Mouse (Mus musculus): ENCODE measurements around the gene Trpm4.
"Not testable (repeated sequence)": the region's sequence is repeated elsewhere in the genome, so short reads cannot be mapped to it uniquely, and the experiment has no call there.

Gene Trpm4

GRCm38 (mm10) chr7:45312023-45312422 is 21.6 kb downstream of the Trpm4 start:
- no peak for DNase-seq

GRCm38 (mm10) chr7:45309455-45309854 is 24.1 kb downstream of the Trpm4 start:
- DNase-seq = peak; percentile 67 to 71

- no peak for DNase-seq
These were observed 24.9 kb downstream of the Trpm4 start for GRCm38 (mm10) chr7:45308551-45309240.

GRCm38 (mm10) chr7:45305275-45305674 is 28.3 kb downstream of the Trpm4 start:
- DNase-seq = peak; percentile 84

GRCm38 (mm10) chr7:45304869-45305268 is 28.7 kb downstream of the Trpm4 start:
- DNase-seq = peak in 1 of 2 experiments; percentile 19

GRCm38 (mm10) chr7:45302626-45303025 is 31.0 kb downstream of the Trpm4 start:
- DNase-seq = no peak

- peak; percentile 79 to 83 for DNase-seq
These were observed 33.3 kb downstream of the Trpm4 start for GRCm38 (mm10) chr7:45300270-45300669.

- peak; percentile 45 to 57 for DNase-seq
These were observed 33.8 kb downstream of the Trpm4 start for GRCm38 (mm10) chr7:45299752-45300151.

- no peak for DNase-seq
These were observed 36.0 kb downstream of the Trpm4 start for GRCm38 (mm10) chr7:45297563-45297962.

GRCm38 (mm10) chr7:45296626-45297025 is 37.0 kb downstream of the Trpm4 start:
- no peak for DNase-seq

GRCm38 (mm10) chr7:45286486-45286885 is 47.1 kb downstream of the Trpm4 start:
- no peak for DNase-seq

GRCm38 (mm10) chr7:45277136-45277760 is 56.3 kb downstream of the Trpm4 start, which contains the start of gene Slc6a21:
Gene Slc6a21 (plus strand): TSS chr7:45277513.
- peak; percentile 78 to 79 for DNase-seq

GRCm38 (mm10) chr7:45273672-45274071 is 59.9 kb downstream of the Trpm4 start:
- DNase-seq = no peak

GRCm38 (mm10) chr7:45272786-45273412 is 60.7 kb downstream of the Trpm4 start:
- DNase-seq = no peak

- DNase-seq = no peak
These were observed 68.1 kb downstream of the Trpm4 start for GRCm38 (mm10) chr7:45265518-45265917.

- DNase-seq = no peak
These were observed 69.2 kb downstream of the Trpm4 start for GRCm38 (mm10) chr7:45264348-45264747.

GRCm38 (mm10) chr7:45263006-45263607 is 70.5 kb downstream of the Trpm4 start:
- DNase-seq = no peak

- no peak for DNase-seq
These were observed 71.3 kb downstream of the Trpm4 start for GRCm38 (mm10) chr7:45262266-45262665.

GRCm38 (mm10) chr7:45259281-45259680 is 74.3 kb downstream of the Trpm4 start:
- DNase-seq = no peak

GRCm38 (mm10) chr7:45257063-45257840 is 76.3 kb downstream of the Trpm4 start:
- DNase-seq = no peak

- not testable (repeated sequence) for DNase-seq
These were observed 77.8 kb downstream of the Trpm4 start for GRCm38 (mm10) chr7:45255822-45256221.

GRCm38 (mm10) chr7:45253806-45254205 is 79.8 kb downstream of the Trpm4 start:
- DNase-seq = no peak

Data from cerebellum, postnatal 36 days (tissue).